Mouse (Mus musculus): ENCODE data around the gene Dusp10. TPM values are rescaled to one million over a fixed set of nuclear protein-coding genes. Genes with fewer than 3 reads are reported as not detected.

Dusp10 gene
- polyA plus RNA-seq, 1 experiment, result 28.7 TPM

DNA sequence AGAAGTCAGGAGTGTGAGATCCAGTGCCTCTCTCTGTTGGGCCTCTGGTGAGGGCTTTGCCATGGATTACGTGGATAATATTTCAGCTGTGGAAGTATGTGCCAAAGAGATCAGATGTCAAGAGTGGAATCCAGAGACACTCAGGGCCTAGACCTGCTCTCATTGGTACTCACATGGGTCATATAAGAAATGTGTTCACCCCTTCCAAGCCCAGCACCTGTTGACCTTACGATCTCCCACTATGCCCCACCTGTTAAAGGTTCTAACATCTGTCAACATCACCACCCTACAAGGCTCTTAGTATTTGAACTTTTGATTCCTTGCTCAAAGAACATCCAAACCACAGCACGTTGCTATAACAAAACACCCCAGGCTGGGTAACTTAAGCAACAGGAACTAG lies 46.7 kb downstream of the Dusp10 start:
- no peak overlapping the region for H3K4me3 ChIP-seq (replicated peaks; ENCODE audit: insufficient read depth, low read depth, low read length)
- DNase-seq, result no peak
- no peak overlapping the region for H3K27ac ChIP-seq (ENCODE audit: insufficient read depth, low read length)
- WGBS, result 85% methylated on average over 3 of the region's 3 CpGs
- TF ChIP-seq POLR2A (IDR thresholded peaks at IDR 0.05; ENCODE audit: borderline replicate concordance, insufficient read depth, low read length), result no peak
- no peak for TF ChIP-seq CTCF (IDR thresholded peaks at IDR 0.05; ENCODE audit: borderline replicate concordance, insufficient read depth, low read depth, low read length)
- no peaks in the 10 kb centered on the region for H3K27me3 ChIP-seq (ENCODE audit: control insufficient read depth, insufficient read depth, low read length)
- H3K4me1 ChIP-seq (ENCODE audit: control insufficient read depth, insufficient read depth, low read length), result no peaks in the 10 kb centered on the region

GRCm38 (mm10) chr1:184060381-184060780 lies 47.3 kb downstream of the Dusp10 start:
- 45% methylated on average over 9 of the region's 9 CpGs for WGBS
- Histone ChIP-seq H3K4me3 (replicated peaks; ENCODE audit: insufficient read depth, low read depth, low read length) (no peak overlapping the region), H3K27me3 (ENCODE audit: control insufficient read depth, insufficient read depth, low read length) (no peaks in the 10 kb centered on the region), H3K27ac (ENCODE audit: insufficient read depth, low read length) (no peak overlapping the region), H3K4me1 (ENCODE audit: control insufficient read depth, insufficient read depth, low read length) (no peaks in the 10 kb centered on the region)
- TF ChIP-seq POLR2A (IDR thresholded peaks at IDR 0.05; ENCODE audit: borderline replicate concordance, insufficient read depth, low read length), result no peak
- TF ChIP-seq CTCF (IDR thresholded peaks at IDR 0.05; ENCODE audit: borderline replicate concordance, insufficient read depth, low read depth, low read length), result no peak
- DNase-seq, result no peak

DNA sequence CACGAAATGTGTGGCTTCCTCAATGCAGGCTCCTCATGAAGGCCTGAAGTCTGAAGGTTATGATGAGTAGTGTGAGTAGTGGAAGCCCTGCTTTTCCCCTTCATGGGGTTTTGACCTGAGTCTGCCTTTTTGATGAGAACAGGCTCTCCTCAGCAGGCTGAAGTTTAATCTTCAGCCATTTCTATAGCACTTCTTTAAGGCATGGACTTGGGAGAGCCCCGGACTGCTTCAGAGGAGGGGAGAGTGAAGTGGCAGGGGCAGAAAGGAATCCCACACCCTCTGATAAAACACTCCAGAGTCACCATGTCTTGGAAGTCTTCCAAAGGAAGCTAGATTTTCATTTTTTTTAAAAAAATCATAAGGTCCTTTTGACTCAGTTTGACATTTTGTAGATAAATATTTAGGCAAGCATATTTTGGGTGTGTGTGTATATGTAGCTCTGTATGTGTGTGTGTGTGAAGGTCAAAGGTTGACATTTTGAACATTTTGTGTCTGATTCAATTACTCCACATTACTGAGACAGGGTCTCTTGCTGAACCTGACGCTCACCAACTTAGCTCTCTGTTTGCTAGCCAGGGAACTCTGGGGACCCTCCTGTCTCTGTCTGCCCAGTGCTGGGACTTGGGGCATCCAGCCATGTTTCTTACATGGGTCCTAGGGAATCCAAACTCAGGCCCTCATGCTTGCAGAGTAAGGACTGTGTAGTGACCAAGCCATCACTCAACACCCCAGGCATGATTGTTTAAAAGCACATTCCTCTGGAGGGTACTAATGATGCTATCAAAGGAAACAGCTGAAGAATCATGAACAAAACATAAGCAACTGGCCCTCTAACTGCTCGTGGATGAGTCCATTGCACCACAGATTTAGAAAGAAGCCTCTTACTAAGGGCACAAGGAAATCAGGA lies 48.0 kb downstream of the Dusp10 start:
- WGBS, result 68% methylated on average over 4 of the region's 4 CpGs
- H3K27me3 ChIP-seq (ENCODE audit: control insufficient read depth, insufficient read depth, low read length), result no peaks in the 10 kb centered on the region
- TF ChIP-seq CTCF (IDR thresholded peaks at IDR 0.05; ENCODE audit: borderline replicate concordance, insufficient read depth, low read depth, low read length), result no peak
- TF ChIP-seq POLR2A (IDR thresholded peaks at IDR 0.05; ENCODE audit: borderline replicate concordance, insufficient read depth, low read length), result no peak

GRCm38 (mm10) chr1:184061901-184062300 lies 48.8 kb downstream of the Dusp10 start:
- Histone ChIP-seq H3K27me3 (ENCODE audit: control insufficient read depth, insufficient read depth, low read length) (no peaks in the 10 kb centered on the region), H3K4me1 (ENCODE audit: control insufficient read depth, insufficient read depth, low read length) (no peaks in the 10 kb centered on the region), H3K4me3 (replicated peaks; ENCODE audit: insufficient read depth, low read depth, low read length) (no peak overlapping the region), H3K27ac (ENCODE audit: insufficient read depth, low read length) (no peak overlapping the region)
- DNase-seq, result no peak
- WGBS, result 87% methylated on average over 1 of the region's 1 CpGs
- TF ChIP-seq POLR2A (IDR thresholded peaks at IDR 0.05; ENCODE audit: borderline replicate concordance, insufficient read depth, low read length) (no peak), CTCF (IDR thresholded peaks at IDR 0.05; ENCODE audit: borderline replicate concordance, insufficient read depth, low read depth, low read length) (no peak)

More for the DNA sequence above, 48.0 kb downstream of the Dusp10 start:
- DNase-seq, result no peak
- Histone ChIP-seq H3K27ac (ENCODE audit: insufficient read depth, low read length) (no peak overlapping the region), H3K4me3 (replicated peaks; ENCODE audit: insufficient read depth, low read depth, low read length) (no peak overlapping the region), H3K4me1 (ENCODE audit: control insufficient read depth, insufficient read depth, low read length) (no peaks in the 10 kb centered on the region)

DNA sequence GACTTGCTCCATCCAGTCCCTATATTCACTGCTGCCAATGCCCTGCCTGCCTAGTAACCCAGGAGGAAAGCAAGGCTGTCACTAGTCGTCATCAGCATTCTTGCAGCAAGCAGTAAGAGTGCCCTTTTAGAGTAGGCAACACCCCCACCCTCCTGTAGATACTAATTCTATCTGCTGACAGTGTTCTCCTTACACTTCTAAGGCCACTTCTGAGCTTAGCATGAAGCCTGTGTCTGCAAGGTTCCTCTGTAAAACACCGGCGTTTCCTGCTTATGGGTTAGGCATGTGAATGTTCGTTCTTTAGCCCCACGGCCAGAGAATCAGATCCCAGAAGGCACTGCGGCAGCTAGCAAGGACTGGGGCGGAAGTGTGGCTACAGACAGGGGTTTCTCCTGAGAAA lies 51.2 kb downstream of the Dusp10 start:
- WGBS, result 70% methylated on average over 7 of the region's 7 CpGs
- TF ChIP-seq CTCF (IDR thresholded peaks at IDR 0.05; ENCODE audit: borderline replicate concordance, insufficient read depth, low read depth, low read length) (no peak), POLR2A (IDR thresholded peaks at IDR 0.05; ENCODE audit: borderline replicate concordance, insufficient read depth, low read length) (no peak)
- Histone ChIP-seq H3K27ac (ENCODE audit: insufficient read depth, low read length) (no peak overlapping the region), H3K4me1 (ENCODE audit: control insufficient read depth, insufficient read depth, low read length) (no peaks in the 10 kb centered on the region), H3K27me3 (ENCODE audit: control insufficient read depth, insufficient read depth, low read length) (no peaks in the 10 kb centered on the region), H3K4me3 (replicated peaks; ENCODE audit: insufficient read depth, low read depth, low read length) (no peak overlapping the region)
- DNase-seq, result no peak

- Histone ChIP-seq H3K4me1 (ENCODE audit: control insufficient read depth, insufficient read depth, low read length) (no peaks in the 10 kb centered on the region), H3K27me3 (ENCODE audit: control insufficient read depth, insufficient read depth, low read length) (no peaks in the 10 kb centered on the region), H3K4me3 (replicated peaks; ENCODE audit: insufficient read depth, low read depth, low read length) (no peak overlapping the region), H3K27ac (ENCODE audit: insufficient read depth, low read length) (no peak overlapping the region; the same call in 1 of the 2 replicates)
- no peak for TF ChIP-seq POLR2A (IDR thresholded peaks at IDR 0.05; ENCODE audit: borderline replicate concordance, insufficient read depth, low read length)
- no peak for TF ChIP-seq CTCF (IDR thresholded peaks at IDR 0.05; ENCODE audit: borderline replicate concordance, insufficient read depth, low read depth, low read length)
- 66% methylated on average over 13 of the region's 13 CpGs for WGBS
- no peak for DNase-seq
Observed at GRCm38 (mm10) chr1:184065589-184066361, 52.7 kb downstream of the Dusp10 start.

DNA sequence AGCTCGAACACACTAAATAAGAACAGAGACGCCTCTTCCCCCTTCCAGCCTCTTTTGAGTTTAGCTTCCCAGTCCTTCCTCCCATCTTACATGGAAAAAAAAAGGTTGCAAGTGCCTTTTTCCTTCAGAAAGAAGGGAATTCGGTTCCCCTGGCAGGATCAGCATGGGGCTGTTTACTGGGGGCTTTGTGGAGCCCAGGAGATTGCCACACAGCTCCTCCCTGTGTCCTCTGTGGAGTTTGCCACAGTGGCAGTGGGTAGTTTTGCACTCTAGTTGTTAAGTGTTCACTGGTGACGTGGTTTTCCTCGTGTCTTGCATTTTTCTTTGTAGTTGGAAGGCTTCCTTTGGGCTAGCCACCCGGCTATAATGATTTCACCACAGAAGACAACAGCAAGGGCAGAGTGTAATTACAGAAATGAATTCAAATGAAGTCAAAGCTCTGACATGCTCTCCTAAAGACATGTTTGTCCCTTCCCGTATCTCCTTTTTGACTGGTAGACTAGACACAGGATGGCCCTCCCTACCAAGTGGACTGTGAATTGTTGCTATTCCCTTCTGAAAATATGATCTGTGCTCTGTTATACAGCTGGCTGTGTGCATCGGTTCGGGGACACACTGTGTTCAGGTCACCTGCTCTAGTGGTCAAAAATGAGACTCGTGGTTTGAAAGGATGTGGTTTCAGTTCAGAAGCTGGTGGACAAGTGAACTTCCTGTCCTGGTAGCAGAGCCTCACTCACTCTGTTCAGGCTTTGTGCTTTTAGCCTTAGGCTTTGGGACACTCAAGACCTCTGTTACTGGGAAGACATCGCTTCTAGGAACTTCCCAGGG lies 53.6 kb downstream of the Dusp10 start:
- no peak overlapping the region for H3K4me3 ChIP-seq (replicated peaks; ENCODE audit: insufficient read depth, low read depth, low read length)
- H3K4me1 ChIP-seq (ENCODE audit: control insufficient read depth, insufficient read depth, low read length), result no peaks in the 10 kb centered on the region
- 61% methylated on average over 11 of the region's 11 CpGs for WGBS
- no peak for TF ChIP-seq CTCF (IDR thresholded peaks at IDR 0.05; ENCODE audit: borderline replicate concordance, insufficient read depth, low read depth, low read length)
- no peak for TF ChIP-seq POLR2A (IDR thresholded peaks at IDR 0.05; ENCODE audit: borderline replicate concordance, insufficient read depth, low read length)
- H3K27me3 ChIP-seq (ENCODE audit: control insufficient read depth, insufficient read depth, low read length), result no peaks in the 10 kb centered on the region
- DNase-seq, result no peak
- no peak overlapping the region for H3K27ac ChIP-seq (ENCODE audit: insufficient read depth, low read length)

Data from cerebellum, adult 2 months (tissue).